Mouse (Mus musculus): ENCODE results near the gene Fzd5. TPM values are rescaled to one million over a fixed set of nuclear protein-coding genes. Genes with fewer than 3 reads are reported as not detected.
A peak's percentile ranks its signal among the peaks of the same experiment; 100 is the strongest.

The Fzd5 gene
- polyA plus RNA-seq, 1 experiment from 2014 or later, result 11.8 TPM

- Histone ChIP-seq H3K4me1 (ENCODE audit: control insufficient read depth, insufficient read depth, low read length) (peaks cover 21% of the 10 kb centered on the region; the same call in 1 of the 2 replicates), H3K4me2 (replicated peaks; ENCODE audit: low read depth, low read length) (peak overlapping the region; percentile 19), H3K27ac (ENCODE audit: low read length) (no peak overlapping the region), H3K4me3 (ENCODE audit: low read depth, low read length) (peak overlapping the region; percentile 4; the same call in 1 of the 2 replicates), H3K9me3 (ENCODE audit: control insufficient read depth, low read depth, low read length) (no peaks in the 10 kb centered on the region), H3K36me3 (ENCODE audit: control insufficient read depth, insufficient read depth, low read length) (peaks cover 10% of the 10 kb centered on the region), H3K27me3 (ENCODE audit: control insufficient read depth, insufficient read depth, low read length) (no peaks in the 10 kb centered on the region), H3K9ac (replicated peaks; ENCODE audit: low read depth, low read length) (no peak overlapping the region)
- no peak for ATAC-seq (ENCODE audit: insufficient number of reproducible peaks, insufficient read depth, low FRiP score, low read depth)
- WGBS, result 64% methylated on average over 16 of the region's 16 CpGs
Measured at GRCm38 (mm10) chr1:64731341-64732020, 6.1 kb downstream of the Fzd5 start.

DNA sequence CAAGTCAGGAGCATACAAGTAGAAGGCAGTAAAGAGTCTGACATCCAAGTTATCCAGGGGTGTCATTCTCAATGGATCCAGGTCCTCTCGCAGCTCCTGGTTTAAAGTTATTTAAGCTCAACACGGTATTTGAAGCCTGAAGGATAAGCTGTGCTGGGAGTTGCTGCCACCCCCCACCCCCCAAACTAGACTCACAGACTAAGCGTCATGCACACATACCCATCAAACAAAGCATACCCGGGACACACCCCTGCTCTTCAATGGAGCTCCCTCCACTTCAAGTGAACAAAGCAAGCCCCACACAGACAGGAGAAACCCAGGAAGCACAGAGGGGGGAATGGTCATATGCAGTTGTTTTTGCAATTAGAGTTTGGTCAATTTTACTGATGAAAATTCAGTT lies 7.5 kb downstream of the Fzd5 start:
- H3K27ac ChIP-seq (ENCODE audit: low read length), result no peak overlapping the region
- no peak overlapping the region for H3K4me3 ChIP-seq (ENCODE audit: low read depth, low read length)
- H3K27me3 ChIP-seq (ENCODE audit: control insufficient read depth, insufficient read depth, low read length), result no peaks in the 10 kb centered on the region
- ATAC-seq (ENCODE audit: insufficient number of reproducible peaks, insufficient read depth, low FRiP score, low read depth), result no peak
- H3K9me3 ChIP-seq (ENCODE audit: control insufficient read depth, low read depth, low read length), result no peaks in the 10 kb centered on the region
- H3K4me1 ChIP-seq (ENCODE audit: control insufficient read depth, insufficient read depth, low read length), result 0 out of 2 replicates have a peak, but pooled peaks cover 15% of the 10 kb centered on the region
- no peak overlapping the region for H3K9ac ChIP-seq (replicated peaks; ENCODE audit: low read depth, low read length)
- 55% methylated on average over 4 of the region's 4 CpGs for WGBS
- H3K4me2 ChIP-seq (replicated peaks; ENCODE audit: low read depth, low read length), result no peak overlapping the region
- H3K36me3 ChIP-seq (ENCODE audit: control insufficient read depth, insufficient read depth, low read length), result peaks cover 7% of the 10 kb centered on the region

GRCm38 (mm10) chr1:64721034-64721587 lies 16.4 kb downstream of the Fzd5 start:
- no peak overlapping the region for H3K4me2 ChIP-seq (replicated peaks; ENCODE audit: low read depth, low read length)
- H3K9ac ChIP-seq (replicated peaks; ENCODE audit: low read depth, low read length), result no peak overlapping the region
- no peaks in the 10 kb centered on the region for H3K4me1 ChIP-seq (ENCODE audit: control insufficient read depth, insufficient read depth, low read length)
- H3K4me3 ChIP-seq (ENCODE audit: low read depth, low read length), result no peak overlapping the region
- 49% methylated on average over 10 of the region's 10 CpGs for WGBS
- H3K36me3 ChIP-seq (ENCODE audit: control insufficient read depth, insufficient read depth, low read length), result peaks cover 10% of the 10 kb centered on the region; the same call in 1 of the 2 replicates
- no peaks in the 10 kb centered on the region for H3K9me3 ChIP-seq (ENCODE audit: control insufficient read depth, low read depth, low read length)
- ATAC-seq (ENCODE audit: insufficient number of reproducible peaks, insufficient read depth, low FRiP score, low read depth), result no peak
- H3K27me3 ChIP-seq (ENCODE audit: control insufficient read depth, insufficient read depth, low read length), result no peaks in the 10 kb centered on the region
- H3K27ac ChIP-seq (ENCODE audit: low read length), result no peak overlapping the region

DNA sequence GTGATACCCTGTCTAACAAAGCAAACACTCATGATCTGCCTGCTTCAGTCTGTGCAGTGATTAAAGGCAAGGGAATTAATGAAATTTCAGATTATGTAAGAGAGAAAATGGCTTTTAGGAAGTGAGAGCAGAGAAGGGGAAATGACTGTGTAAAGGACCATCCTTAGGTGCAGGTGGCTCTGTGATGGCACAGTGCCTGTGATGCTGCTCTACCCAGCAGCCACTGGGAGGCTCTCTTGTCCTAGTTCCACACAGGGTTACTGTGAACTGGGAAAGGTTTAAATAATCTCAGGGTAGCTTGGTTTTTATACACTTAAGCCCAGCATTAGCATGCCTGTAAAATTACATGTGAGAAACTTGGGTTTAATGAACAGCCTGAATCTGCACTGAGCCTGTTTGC lies 20.0 kb downstream of the Fzd5 start:
- Histone ChIP-seq H3K4me1 (ENCODE audit: control insufficient read depth, insufficient read depth, low read length) (no peaks in the 10 kb centered on the region), H3K4me2 (replicated peaks; ENCODE audit: low read depth, low read length) (no peak overlapping the region), H3K27ac (ENCODE audit: low read length) (no peak overlapping the region), H3K9ac (replicated peaks; ENCODE audit: low read depth, low read length) (no peak overlapping the region), H3K4me3 (ENCODE audit: low read depth, low read length) (no peak overlapping the region), H3K36me3 (ENCODE audit: control insufficient read depth, insufficient read depth, low read length) (peaks cover 10% of the 10 kb centered on the region), H3K9me3 (ENCODE audit: control insufficient read depth, low read depth, low read length) (no peaks in the 10 kb centered on the region), H3K27me3 (ENCODE audit: control insufficient read depth, insufficient read depth, low read length) (no peaks in the 10 kb centered on the region)
- no peak for ATAC-seq (ENCODE audit: insufficient number of reproducible peaks, insufficient read depth, low FRiP score, low read depth)

DNA sequence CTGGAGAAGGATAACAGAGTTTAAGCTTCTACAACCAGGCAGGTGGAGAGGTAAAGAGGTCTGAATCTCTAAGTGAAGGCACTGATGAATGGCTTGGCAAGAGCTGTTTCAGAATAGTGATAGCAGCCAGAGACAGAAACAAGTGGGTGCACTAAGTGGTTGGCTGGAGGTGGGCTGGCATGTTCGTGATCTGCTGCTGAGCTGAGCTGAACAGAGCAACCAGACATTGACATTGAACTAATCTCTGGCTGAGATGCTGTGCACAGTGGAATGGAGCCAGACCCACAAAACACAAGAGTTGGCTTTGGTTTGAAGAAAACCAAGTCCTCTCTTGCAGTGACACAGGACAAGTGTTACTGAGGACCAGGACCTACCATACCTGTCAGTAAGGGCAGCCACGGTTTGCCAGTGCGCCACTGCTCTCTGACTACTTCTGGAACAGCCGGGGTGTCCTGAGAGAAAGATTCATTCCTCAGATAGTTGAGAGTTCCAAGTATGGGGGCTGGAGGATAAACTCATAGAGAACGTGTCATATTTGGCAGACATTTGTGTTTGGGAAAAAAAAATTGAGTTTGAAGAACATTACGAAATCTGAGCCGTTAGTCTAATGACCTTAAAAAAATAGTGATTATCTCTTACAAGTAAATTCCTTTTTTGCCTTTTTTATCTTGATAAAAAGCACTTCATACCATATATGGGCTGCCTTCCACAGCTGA lies 20.8 kb downstream of the Fzd5 start:
- no peaks in the 10 kb centered on the region for H3K4me1 ChIP-seq (ENCODE audit: control insufficient read depth, insufficient read depth, low read length)
- no peak overlapping the region for H3K4me3 ChIP-seq (ENCODE audit: low read depth, low read length)
- H3K27me3 ChIP-seq (ENCODE audit: control insufficient read depth, insufficient read depth, low read length), result no peaks in the 10 kb centered on the region
- H3K36me3 ChIP-seq (ENCODE audit: control insufficient read depth, insufficient read depth, low read length), result peaks cover 7% of the 10 kb centered on the region
- ATAC-seq (ENCODE audit: insufficient number of reproducible peaks, insufficient read depth, low FRiP score, low read depth), result no peak
- no peak overlapping the region for H3K9ac ChIP-seq (replicated peaks; ENCODE audit: low read depth, low read length)
- no peak overlapping the region for H3K27ac ChIP-seq (ENCODE audit: low read length)
- 77% methylated on average over 7 of the region's 7 CpGs for WGBS
- no peak overlapping the region for H3K4me2 ChIP-seq (replicated peaks; ENCODE audit: low read depth, low read length)
- H3K9me3 ChIP-seq (ENCODE audit: control insufficient read depth, low read depth, low read length), result no peaks in the 10 kb centered on the region

- no peaks in the 10 kb centered on the region for H3K27me3 ChIP-seq (ENCODE audit: control insufficient read depth, insufficient read depth, low read length)
- no peak overlapping the region for H3K4me3 ChIP-seq (ENCODE audit: low read depth, low read length)
- H3K9me3 ChIP-seq (ENCODE audit: control insufficient read depth, low read depth, low read length), result no peaks in the 10 kb centered on the region
- H3K36me3 ChIP-seq (ENCODE audit: control insufficient read depth, insufficient read depth, low read length), result peaks cover 3% of the 10 kb centered on the region
- H3K4me2 ChIP-seq (replicated peaks; ENCODE audit: low read depth, low read length), result no peak overlapping the region
- no peaks in the 10 kb centered on the region for H3K4me1 ChIP-seq (ENCODE audit: control insufficient read depth, insufficient read depth, low read length)
- no peak overlapping the region for H3K27ac ChIP-seq (ENCODE audit: low read length)
- no peak overlapping the region for H3K9ac ChIP-seq (replicated peaks; ENCODE audit: low read depth, low read length)
- WGBS, result 67% methylated on average over 2 of the region's 2 CpGs
- ATAC-seq (ENCODE audit: insufficient number of reproducible peaks, insufficient read depth, low FRiP score, low read depth), result peak; percentile 76; the same call in 1 of the 2 replicates
Measured at GRCm38 (mm10) chr1:64715458-64715857, 22.1 kb downstream of the Fzd5 start.

- Histone ChIP-seq H3K9ac (replicated peaks; ENCODE audit: low read depth, low read length) (no peak overlapping the region), H3K9me3 (ENCODE audit: control insufficient read depth, low read depth, low read length) (no peaks in the 10 kb centered on the region)
Measured at GRCm38 (mm10) chr1:64712006-64712760, 25.4 kb downstream of the Fzd5 start.

DNA sequence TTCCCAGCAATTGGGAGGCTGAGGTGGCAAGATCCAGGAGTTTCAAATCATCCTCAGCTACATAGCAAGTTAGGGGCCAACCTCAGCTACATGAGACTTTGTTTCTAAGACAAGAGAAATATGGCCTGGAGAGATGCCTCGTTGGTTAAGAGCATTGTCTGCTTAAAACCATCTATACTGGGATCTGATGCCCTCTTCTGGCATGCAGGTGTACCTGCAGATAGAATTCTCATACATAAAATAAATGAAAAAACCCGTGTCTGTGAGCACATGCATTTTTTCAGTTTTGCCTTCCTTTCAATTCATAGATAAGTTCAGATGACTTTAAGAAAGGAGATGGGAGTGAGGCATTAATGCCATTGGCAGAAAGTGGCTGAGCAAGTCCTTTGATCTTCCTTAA lies 27.7 kb downstream of the Fzd5 start:
- Histone ChIP-seq H3K9ac (replicated peaks; ENCODE audit: low read depth, low read length) (no peak overlapping the region), H3K27ac (ENCODE audit: low read length) (no peak overlapping the region), H3K4me2 (replicated peaks; ENCODE audit: low read depth, low read length) (no peak overlapping the region), H3K4me3 (ENCODE audit: low read depth, low read length) (no peak overlapping the region), H3K9me3 (ENCODE audit: control insufficient read depth, low read depth, low read length) (no peaks in the 10 kb centered on the region), H3K36me3 (ENCODE audit: control insufficient read depth, insufficient read depth, low read length) (peaks cover 7% of the 10 kb centered on the region), H3K27me3 (ENCODE audit: control insufficient read depth, insufficient read depth, low read length) (no peaks in the 10 kb centered on the region), H3K4me1 (ENCODE audit: control insufficient read depth, insufficient read depth, low read length) (no peaks in the 10 kb centered on the region)
- WGBS, result 19% methylated on average over 2 of the region's 2 CpGs
- no peak for ATAC-seq (ENCODE audit: insufficient number of reproducible peaks, insufficient read depth, low FRiP score, low read depth)

More at GRCm38 (mm10) chr1:64712006-64712760, 25.4 kb downstream of the Fzd5 start:
- no peak overlapping the region for H3K4me2 ChIP-seq (replicated peaks; ENCODE audit: low read depth, low read length)
- no peak overlapping the region for H3K4me3 ChIP-seq (ENCODE audit: low read depth, low read length)
- H3K27me3 ChIP-seq (ENCODE audit: control insufficient read depth, insufficient read depth, low read length), result no peaks in the 10 kb centered on the region
- H3K4me1 ChIP-seq (ENCODE audit: control insufficient read depth, insufficient read depth, low read length), result no peaks in the 10 kb centered on the region
- H3K36me3 ChIP-seq (ENCODE audit: control insufficient read depth, insufficient read depth, low read length), result peaks cover 7% of the 10 kb centered on the region
- 69% methylated on average over 14 of the region's 14 CpGs for WGBS
- ATAC-seq (ENCODE audit: insufficient number of reproducible peaks, insufficient read depth, low FRiP score, low read depth), result no peak
- H3K27ac ChIP-seq (ENCODE audit: low read length), result no peak overlapping the region

Measured in stomach, embryonic 14.5 days (tissue).